17 mouse cellular contexts compared by ENCODE assay signal in genomic region chr6:119431751-119432324, GRCm38 (mm10). TPM values are rescaled to one million over a fixed set of nuclear protein-coding genes. Genes with fewer than 3 reads are reported as not detected.
DNase-seq lines count a peak whose midpoint lies in the region; ATAC-seq and TF ChIP-seq lines count a peak whose summit lies in the region.
"Had no signal": no experiment of that assay in that cellular context is flagged by ENCODE, and none has a peak within 500 bp of the region (broad histone marks: within the 10 kb centered on the region; RNA-seq: fewer than 3 reads in every experiment).

No protein-coding gene starts in this region.

- WGBS in kidney, adult 2 months = 50% methylated on average over 6 of the region's 6 CpGs
- WGBS in kidney, postnatal 0 days = 53% methylated on average over 6 of the region's 6 CpGs
- WGBS in stomach, postnatal 0 days = 60% methylated on average over 6 of the region's 6 CpGs
- WGBS in thymus, adult 2 months = 93% methylated on average over 6 of the region's 6 CpGs
- 90% methylated on average over 6 of the region's 6 CpGs for WGBS in midbrain, embryonic 15.5 days

- no peak for TF ChIP-seq EP300 in stomach, postnatal 0 days (optimal IDR thresholded peaks at IDR 0.05)

- no peaks in the 10 kb centered on the region for H3K4me1 ChIP-seq in kidney, adult 2 months (ENCODE audit: control insufficient read depth, insufficient read depth, low read length)
- H3K4me1 ChIP-seq in embryonic fibroblast, embryonic 13.5 days (ENCODE audit: control insufficient read depth, insufficient read depth, low read length) = peaks cover 3% of the 10 kb centered on the region; the same call in 1 of the 2 replicates
- H3K4me1 ChIP-seq in kidney, postnatal 0 days (replicated peaks; ENCODE audit: insufficient read depth, low read length) = no peaks in the 10 kb centered on the region
- H3K4me1 ChIP-seq in stomach, postnatal 0 days (replicated peaks; ENCODE audit: control insufficient read depth, insufficient read depth) = no peaks in the 10 kb centered on the region
- H3K4me1 ChIP-seq in thymus, adult 2 months (replicated peaks; ENCODE audit: control insufficient read depth, insufficient read depth, low read length) = no peaks in the 10 kb centered on the region
- H3K4me1 ChIP-seq in midbrain, embryonic 15.5 days = no peaks in the 10 kb centered on the region
- H3K4me1 ChIP-seq: embryonic facial prominence, embryonic 10.5 days; forebrain, embryonic 15.5 days; limb, embryonic 12.5 days; liver, embryonic 12.5 days had no signal

- peak; percentile 62 for DNase-seq in kidney, adult 2 months
- no peak for DNase-seq in kidney, adult 18-20 months
- DNase-seq in kidney, postnatal 0 days (ENCODE audit: low spot score) = peak; percentile 44
- DNase-seq in stomach, postnatal 0 days (ENCODE audit: low spot score) = no peak
- no peak for DNase-seq in thymus, adult 2 months
- DNase-seq: B cell, adult 2 months; cerebellum, adult 8-10 months; gastrocnemius, postnatal 14 days; heart, postnatal 10 days; retina, postnatal 1 day had no signal

- no peak for TF ChIP-seq POLR2A in kidney, adult 2 months (IDR thresholded peaks at IDR 0.05; ENCODE audit: low read depth, low read length)
- TF ChIP-seq POLR2A in embryonic fibroblast, embryonic 13.5 days (IDR thresholded peaks at IDR 0.05; ENCODE audit: low read depth, low read length) = no peak
- no peak for TF ChIP-seq POLR2A in thymus, adult 2 months (IDR thresholded peaks at IDR 0.05; ENCODE audit: control insufficient read depth, extremely low read depth, insufficient read depth, low read length, poor library complexity)

- no peaks in the 10 kb centered on the region for H3K9me3 ChIP-seq in kidney, postnatal 0 days (replicated peaks; ENCODE audit: low read length)
- no peaks in the 10 kb centered on the region for H3K9me3 ChIP-seq in stomach, postnatal 0 days (ENCODE audit: control insufficient read depth, low read length)
- no peaks in the 10 kb centered on the region for H3K9me3 ChIP-seq in midbrain, embryonic 15.5 days
- H3K9me3 ChIP-seq: embryonic facial prominence, embryonic 10.5 days; forebrain, embryonic 15.5 days; liver, embryonic 12.5 days; lung, embryonic 15.5 days had no signal

- H3K4me3 ChIP-seq in kidney, adult 2 months (ENCODE audit: insufficient read depth, low read depth, low read length) = no peak overlapping the region
- H3K4me3 ChIP-seq in embryonic fibroblast, embryonic 13.5 days (ENCODE audit: insufficient read depth, low read length) = no peak overlapping the region
- H3K4me3 ChIP-seq in kidney, postnatal 0 days (replicated peaks; ENCODE audit: low read depth, low read length) = no peak overlapping the region
- H3K4me3 ChIP-seq in stomach, postnatal 0 days (ENCODE audit: low read depth, low read length) = no peak overlapping the region
- no peak overlapping the region for H3K4me3 ChIP-seq in thymus, adult 2 months (ENCODE audit: control insufficient read depth, insufficient read depth, low read length)
- no peak overlapping the region for H3K4me3 ChIP-seq in midbrain, embryonic 15.5 days
- H3K4me3 ChIP-seq: embryonic facial prominence, embryonic 10.5 days; forebrain, embryonic 15.5 days; limb, embryonic 12.5 days; liver, embryonic 12.5 days; lung, embryonic 15.5 days had no signal

- peak overlapping the region; percentile 70 for H3K27ac ChIP-seq in kidney, adult 2 months (ENCODE audit: insufficient read depth, low read depth, low read length)
- peak overlapping the region; percentile 62 for H3K27ac ChIP-seq in embryonic fibroblast, embryonic 13.5 days (ENCODE audit: insufficient read depth, low read length)
- H3K27ac ChIP-seq in kidney, postnatal 0 days = peak overlapping the region; percentile 44
- no peak overlapping the region for H3K27ac ChIP-seq in stomach, postnatal 0 days (replicated peaks)
- H3K27ac ChIP-seq in thymus, adult 2 months (ENCODE audit: control insufficient read depth, insufficient read depth, low read length) = no peak overlapping the region
- H3K27ac ChIP-seq in midbrain, embryonic 15.5 days = no peak overlapping the region
- H3K27ac ChIP-seq: embryonic facial prominence, embryonic 10.5 days; forebrain, embryonic 15.5 days; limb, embryonic 12.5 days; liver, embryonic 12.5 days; lung, embryonic 15.5 days had no signal

- no peaks in the 10 kb centered on the region for H3K27me3 ChIP-seq in kidney, adult 2 months (replicated peaks; ENCODE audit: control insufficient read depth, insufficient read depth, low read length)
- no peaks in the 10 kb centered on the region for H3K27me3 ChIP-seq in kidney, postnatal 0 days (ENCODE audit: insufficient read depth, low read length)
- no peaks in the 10 kb centered on the region for H3K27me3 ChIP-seq in stomach, postnatal 0 days (ENCODE audit: control insufficient read depth, insufficient read depth, low read length)
- H3K27me3 ChIP-seq in thymus, adult 2 months (ENCODE audit: control insufficient read depth, insufficient read depth, low read length) = no peaks in the 10 kb centered on the region
- H3K27me3 ChIP-seq in midbrain, embryonic 15.5 days (replicated peaks) = no peaks in the 10 kb centered on the region
- H3K27me3 ChIP-seq: forebrain, embryonic 15.5 days; limb, embryonic 12.5 days; liver, embryonic 12.5 days; lung, embryonic 15.5 days had no signal

- ATAC-seq in kidney, postnatal 0 days (replicated peaks; ENCODE audit: low FRiP score, low read depth) = peak; percentile 50; the same call in 1 of the 2 replicates
- peak; percentile 15; the same call in 1 of the 2 replicates for ATAC-seq in stomach, postnatal 0 days (ENCODE audit: low FRiP score, low TSS enrichment)
- no peak for ATAC-seq in midbrain, embryonic 15.5 days (replicated peaks)
- ATAC-seq: forebrain, embryonic 15.5 days; liver, embryonic 12.5 days had no signal

- H3K9ac ChIP-seq in kidney, postnatal 0 days (ENCODE audit: low read depth, low read length) = no peak overlapping the region
- no peak overlapping the region for H3K9ac ChIP-seq in stomach, postnatal 0 days (ENCODE audit: low read length)
- H3K9ac ChIP-seq in midbrain, embryonic 15.5 days = no peak overlapping the region
- H3K9ac ChIP-seq: forebrain, embryonic 15.5 days; limb, embryonic 12.5 days; liver, embryonic 12.5 days; lung, embryonic 15.5 days had no signal

- H3K36me3 ChIP-seq in kidney, adult 2 months (ENCODE audit: control insufficient read depth, insufficient read depth, low read length) = no peaks in the 10 kb centered on the region
- no peaks in the 10 kb centered on the region for H3K36me3 ChIP-seq in kidney, postnatal 0 days (ENCODE audit: insufficient read depth, low read length)
- H3K36me3 ChIP-seq in stomach, postnatal 0 days (ENCODE audit: control insufficient read depth, insufficient read depth, low read length) = no peaks in the 10 kb centered on the region
- no peaks in the 10 kb centered on the region for H3K36me3 ChIP-seq in thymus, adult 2 months (ENCODE audit: control insufficient read depth, insufficient read depth, low read length)
- H3K36me3 ChIP-seq in midbrain, embryonic 15.5 days (replicated peaks) = no peaks in the 10 kb centered on the region
- H3K36me3 ChIP-seq: forebrain, embryonic 15.5 days; liver, embryonic 12.5 days; lung, embryonic 15.5 days had no signal

- H3K4me2 ChIP-seq in kidney, postnatal 0 days (ENCODE audit: low read length) = no peak overlapping the region
- no peak overlapping the region for H3K4me2 ChIP-seq in stomach, postnatal 0 days (replicated peaks; ENCODE audit: low read depth)
- no peak overlapping the region for H3K4me2 ChIP-seq in midbrain, embryonic 15.5 days
- H3K4me2 ChIP-seq: forebrain, embryonic 15.5 days; limb, embryonic 12.5 days; liver, embryonic 12.5 days; lung, embryonic 15.5 days had no signal

- TF ChIP-seq CTCF in kidney, adult 2 months (conservative IDR thresholded peaks at IDR 0.05; ENCODE audit: insufficient read depth, insufficient read length, low read depth, low read length) = no peak
- no peak for TF ChIP-seq CTCF in embryonic fibroblast, embryonic 13.5 days (IDR thresholded peaks at IDR 0.05; ENCODE audit: borderline replicate concordance, insufficient read depth, low read length)
- no peak for TF ChIP-seq CTCF in kidney, postnatal 0 days (IDR thresholded peaks at IDR 0.05; ENCODE audit: low read depth)
- TF ChIP-seq CTCF in stomach, postnatal 0 days (IDR thresholded peaks at IDR 0.05; ENCODE audit: low read depth) = no peak
- TF ChIP-seq CTCF in thymus, adult 2 months (IDR thresholded peaks at IDR 0.05; ENCODE audit: borderline replicate concordance, control insufficient read depth, extremely low read depth, insufficient read depth, low read length, poor library complexity) = no peak

RNA-seq across cellular contexts. Expression of gene Adipor2, which starts 14.3 kb away (rescaled TPM):
- polyA plus RNA-seq in kidney, adult 2 months (2012; rRNA removed) = 65.7 and 66.6 TPM in 2 replicates
- polyA plus RNA-seq in embryonic fibroblast, embryonic 13.5 days (2011; ENCODE audit: insufficient read length, low read depth, missing spikeins) = 38.2 and 42.8 TPM in 2 replicates
- 43.3 and 47.3 TPM in 2 replicates for polyA plus RNA-seq in kidney, postnatal 0 days (2015; fragmentation: Nextera tagmentation; extraction: Ambion mirVana)
- 80.7 and 90.5 TPM in 2 replicates for polyA plus RNA-seq in stomach, postnatal 0 days (2015; fragmentation: Nextera tagmentation; extraction: Ambion mirVana)
- 63.8 and 70.7 TPM in 2 replicates for polyA plus RNA-seq in thymus, adult 2 months (2012; rRNA removed)
- 39.2 and 39.3 TPM in 2 replicates for polyA plus RNA-seq in midbrain, embryonic 15.5 days (2015; fragmentation: Nextera tagmentation; extraction: Ambion mirVana)

RNA-seq across cellular contexts. Expression of gene Fbxl14, which starts 47.6 kb away (rescaled TPM):
- 38.6 and 47.8 TPM in 2 replicates for polyA plus RNA-seq in kidney, adult 2 months (2012; rRNA removed)
- polyA plus RNA-seq in embryonic fibroblast, embryonic 13.5 days (2011; ENCODE audit: insufficient read length, low read depth, missing spikeins) = 19.3 and 21.5 TPM in 2 replicates
- polyA plus RNA-seq in kidney, postnatal 0 days (2015; fragmentation: Nextera tagmentation; extraction: Ambion mirVana) = 5.1 and 5.3 TPM in 2 replicates
- polyA plus RNA-seq in stomach, postnatal 0 days (2015; fragmentation: Nextera tagmentation; extraction: Ambion mirVana) = 2.9 TPM in 2 replicates
- polyA plus RNA-seq in thymus, adult 2 months (2012; rRNA removed) = 355 and 394 TPM in 2 replicates
- 2.4 and 2.5 TPM in 2 replicates for polyA plus RNA-seq in midbrain, embryonic 15.5 days (2015; fragmentation: Nextera tagmentation; extraction: Ambion mirVana)

Comparison
In these comparisons a context has a peak if more than half of its experiments do, and no peak if none do; other contexts are left out.
1. DNase-seq: peak in kidney, adult 2 months (single experiment) and kidney, postnatal 0 days (single experiment); none in kidney, adult 18-20 months (single experiment), stomach, postnatal 0 days (single experiment) and thymus, adult 2 months (single experiment).
2. H3K27ac ChIP-seq: peak in kidney, adult 2 months (single experiment), embryonic fibroblast, embryonic 13.5 days (single experiment) and kidney, postnatal 0 days (single experiment); none in stomach, postnatal 0 days (single experiment), thymus, adult 2 months (single experiment) and midbrain, embryonic 15.5 days (single experiment).